Mouse (Mus musculus) liver, postnatal 0 days (tissue): Measurements from ENCODE around the gene 2010300C02Rik. TPM values are rescaled to one million over a fixed set of nuclear protein-coding genes. Genes with fewer than 3 reads are reported as not detected.
A peak's percentile ranks its signal among the peaks of the same experiment; 100 is the strongest.

Experiments used
- ATAC-seq: fragments of 200-750 bp; cut with Nextera tagmentation; 2 replicates; pipeline ENCODE4 v1.8.0; 2017; ENCODE audit warnings: mild to moderate bottlenecking, moderate library complexity
- DNase-seq: peaks from one replicate; pipeline ENCODE4 v3.0.0-alpha.2; 2016
- H3K27ac ChIP-seq: fragments of 300-500 bp; sonication (generic); 2 replicates; pipeline ENCODE4 v1.5.1; 2014; ENCODE audit warnings: antibody characterized with exemption, moderate library complexity, mild to moderate bottlenecking, low read depth
- H3K27me3 ChIP-seq: fragments of 300-500 bp; sonication (generic); 2 replicates; pipeline ENCODE4 v1.6.1; 2014; ENCODE audit warnings: low read length, control low read depth, mixed read lengths; ENCODE audit not compliant: insufficient read depth
- H3K36me3 ChIP-seq: fragments of 300-500 bp; sonication (generic); replicated peaks from 2 replicates; pipeline ENCODE4 v1.6.1; 2014; ENCODE audit warnings: mild to moderate bottlenecking, control low read depth, low read length, moderate library complexity, mixed read lengths; ENCODE audit not compliant: insufficient read depth
- H3K4me1 ChIP-seq: fragments of 300-500 bp; sonication (generic); 2 replicates; pipeline ENCODE4 v1.6.1; 2014; ENCODE audit warnings: antibody characterized with exemption, mild to moderate bottlenecking, control low read depth; ENCODE audit not compliant: insufficient read depth
- H3K4me2 ChIP-seq: fragments of 300-500 bp; sonication (generic); 2 replicates; pipeline ENCODE4 v1.6.1; 2014; ENCODE audit warnings: low read depth, mild to moderate bottlenecking, low read length, moderate library complexity, mixed read lengths
- H3K4me3 ChIP-seq: fragments of 300-500 bp; sonication (generic); 2 replicates; pipeline ENCODE4 v1.5.1; 2014; ENCODE audit warnings: low read depth, low read length
- H3K9ac ChIP-seq: fragments of 300-500 bp; sonication (generic); replicated peaks from 2 replicates; pipeline ENCODE4 v1.6.1; 2014; ENCODE audit warnings: mild to moderate bottlenecking, moderate library complexity
- H3K9me3 ChIP-seq: fragments of 300-500 bp; sonication (generic); 2 replicates; pipeline ENCODE4 v1.6.1; 2016; ENCODE audit warnings: mild to moderate bottlenecking, control low read depth, low read length, mixed read lengths
- CTCF ChIP-seq: sonication (generic); IDR thresholded peaks from 2 replicates; pipeline ENCODE4 v1.5.1; 2016; ENCODE audit warnings: antibody characterized with exemption, low read depth
- EP300 ChIP-seq: IDR thresholded peaks from 2 replicates; pipeline ENCODE4 v1.6.1; 2016; ENCODE audit warnings: antibody characterized with exemption, low read depth, mild to moderate bottlenecking
- WGBS: fragments of 180-500 bp; shearing (Covaris S2); extraction: QIAGEN DNeasy Blood & Tissue Kit; methylation state at CpG from one replicate; pipeline ENCODE4 v1.1.7; 2014; ENCODE audit not compliant: insufficient replicate concordance; 5-methylcytosine and 5-hydroxymethylcytosine counted together
- polyA plus RNA-seq: library from polyadenylated mRNA; unstranded; fragments of >200 nt; fragmentation: Nextera tagmentation; extraction: Ambion mirVana; gene quantifications from 2 replicates; pipeline ENCODE4 v1.2.1, GENCODE M21; 2015

Gene 2010300C02Rik
- polyA plus RNA-seq, 1 experiment from 2014 or later = 0.20 TPM

- H3K36me3 ChIP-seq = no peaks in the 10 kb centered on the region
- ATAC-seq = peak; percentile 71
- peak overlapping the region; percentile 79 for H3K27ac ChIP-seq
- WGBS = 31% methylated on average over 13 of the region's 13 CpGs
- no peak overlapping the region for H3K9ac ChIP-seq
- no peaks in the 10 kb centered on the region for H3K9me3 ChIP-seq
- peak; percentile 60 for DNase-seq
- H3K27me3 ChIP-seq = 0 out of 2 replicates have a peak, but pooled peaks cover 3% of the 10 kb centered on the region
- peaks cover 4% of the 10 kb centered on the region; the same call in 1 of the 2 replicates for H3K4me1 ChIP-seq
- H3K4me3 ChIP-seq = no peak overlapping the region
- peak overlapping the region; percentile 47; the same call in 1 of the 2 replicates for H3K4me2 ChIP-seq
- TF ChIP-seq CTCF (no peak), EP300 (no peak; the same call in 1 of the 2 replicates)
Observed at GRCm38 (mm10) chr1:37585809-37586480, 133.9 kb downstream of the 2010300C02Rik start.

DNA sequence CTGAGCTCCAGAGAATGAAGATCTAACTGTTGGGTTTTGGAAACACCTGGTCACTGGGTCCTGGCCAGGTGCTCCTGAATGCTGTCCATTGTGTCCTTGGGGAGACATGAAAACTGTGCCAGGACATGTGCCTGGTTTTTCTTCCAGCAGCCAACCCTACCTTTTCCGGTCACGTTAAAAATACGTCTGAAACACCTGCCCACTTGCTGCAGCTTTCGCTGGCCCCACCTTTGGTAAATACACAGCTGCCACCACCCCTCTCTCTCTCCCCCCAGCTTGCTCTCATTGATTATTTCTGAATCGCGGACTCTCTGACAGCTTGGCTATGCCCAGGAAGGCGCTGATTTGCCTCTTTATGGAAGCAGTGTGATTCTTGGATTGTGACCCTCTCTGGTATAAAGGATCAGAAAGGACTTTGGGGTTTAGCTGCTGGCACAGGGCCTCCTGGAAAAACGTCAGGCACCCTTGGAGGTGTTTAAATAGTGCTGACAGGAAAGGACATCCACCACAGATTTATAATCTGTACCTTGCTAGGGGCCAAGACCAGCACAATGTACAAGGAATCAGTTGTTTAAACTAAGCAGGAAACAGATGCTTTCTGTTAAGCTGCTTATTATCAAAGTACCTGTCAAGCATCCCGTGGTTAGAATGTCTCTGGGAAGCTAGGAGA, 136.0 kb downstream of the 2010300C02Rik start:
- ATAC-seq = no peak
- H3K4me3 ChIP-seq = no peak overlapping the region
- no peaks in the 10 kb centered on the region for H3K9me3 ChIP-seq
- H3K4me1 ChIP-seq = peaks cover 4% of the 10 kb centered on the region; the same call in 1 of the 2 replicates
- H3K4me2 ChIP-seq = no peak overlapping the region
- DNase-seq = no peak
- WGBS = 58% methylated on average over 9 of the region's 9 CpGs
- H3K27ac ChIP-seq = no peak overlapping the region
- no peak overlapping the region for H3K9ac ChIP-seq
- TF ChIP-seq EP300 (no peak), CTCF (no peak)
- 0 out of 2 replicates have a peak, but pooled peaks cover 3% of the 10 kb centered on the region for H3K27me3 ChIP-seq
- H3K36me3 ChIP-seq = no peaks in the 10 kb centered on the region

DNA sequence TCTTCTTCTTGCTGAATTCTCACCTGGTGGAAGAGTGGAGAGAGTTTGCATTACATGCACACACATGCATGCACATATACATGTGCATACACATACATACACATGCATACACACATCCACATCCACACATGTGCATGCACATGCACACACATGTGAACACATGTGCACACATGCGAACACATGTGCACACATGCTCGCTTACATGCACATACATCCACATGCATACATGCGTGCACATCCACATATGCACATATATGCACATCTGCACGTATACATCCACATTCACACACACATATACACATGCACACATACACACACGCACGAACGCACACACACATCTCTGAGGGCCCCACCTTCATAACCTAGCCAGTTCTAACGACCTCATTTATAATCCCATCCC, 136.7 kb downstream of the 2010300C02Rik start:
- Histone ChIP-seq H3K4me3 (no peak overlapping the region), H3K4me1 (peaks cover 4% of the 10 kb centered on the region; the same call in 1 of the 2 replicates), H3K9ac (no peak overlapping the region), H3K36me3 (no peaks in the 10 kb centered on the region), H3K27ac (no peak overlapping the region), H3K9me3 (no peaks in the 10 kb centered on the region), H3K4me2 (no peak overlapping the region), H3K27me3 (0 out of 2 replicates have a peak, but pooled peaks cover 3% of the 10 kb centered on the region)
- DNase-seq (no peak), ATAC-seq (no peak)
- TF ChIP-seq EP300 (no peak), CTCF (no peak)
- WGBS = 87% methylated on average over 8 of the region's 8 CpGs

- Histone ChIP-seq H3K27ac (no peak overlapping the region), H3K9me3 (no peaks in the 10 kb centered on the region), H3K4me1 (no peaks in the 10 kb centered on the region), H3K27me3 (0 out of 2 replicates have a peak, but pooled peaks cover 3% of the 10 kb centered on the region), H3K4me2 (no peak overlapping the region), H3K36me3 (no peaks in the 10 kb centered on the region), H3K9ac (no peak overlapping the region), H3K4me3 (no peak overlapping the region)
- DNase-seq (no peak), ATAC-seq (no peak)
- 85% methylated on average over 13 of the region's 13 CpGs for WGBS
- TF ChIP-seq EP300 = no peak
- TF ChIP-seq CTCF = no peak
Observed at GRCm38 (mm10) chr1:37579686-37580085, 140.2 kb downstream of the 2010300C02Rik start.

GRCm38 (mm10) chr1:37572528-37573272, 147.2 kb downstream of the 2010300C02Rik start:
- 69% methylated on average over 10 of the region's 10 CpGs for WGBS
- no peak overlapping the region for H3K9ac ChIP-seq
- H3K4me3 ChIP-seq = no peak overlapping the region
- DNase-seq (no peak), ATAC-seq (no peak)
- no peaks in the 10 kb centered on the region for H3K36me3 ChIP-seq
- H3K27me3 ChIP-seq = no peaks in the 10 kb centered on the region
- H3K27ac ChIP-seq = no peak overlapping the region
- no peak overlapping the region for H3K4me2 ChIP-seq
- no peaks in the 10 kb centered on the region for H3K4me1 ChIP-seq
- no peaks in the 10 kb centered on the region for H3K9me3 ChIP-seq
- TF ChIP-seq EP300 = no peak
- TF ChIP-seq CTCF = no peak

GRCm38 (mm10) chr1:37568379-37568778, 151.5 kb downstream of the 2010300C02Rik start:
- Histone ChIP-seq H3K4me2 (no peak overlapping the region), H3K36me3 (no peaks in the 10 kb centered on the region), H3K9ac (no peak overlapping the region), H3K27ac (no peak overlapping the region), H3K4me1 (no peaks in the 10 kb centered on the region), H3K27me3 (no peaks in the 10 kb centered on the region), H3K4me3 (no peak overlapping the region), H3K9me3 (no peaks in the 10 kb centered on the region)
- TF ChIP-seq EP300 (no peak), CTCF (no peak)
- DNase-seq (no peak), ATAC-seq (no peak)
- 79% methylated on average over 1 of the region's 1 CpGs for WGBS
